Mouse (Mus musculus): ENCODE results near the gene Ssxb9.
"Not testable (repeated sequence)": the region's sequence is repeated elsewhere in the genome, so short reads cannot be mapped to it uniquely, and the experiment has no call there.

The Ssxb9 gene

DNA sequence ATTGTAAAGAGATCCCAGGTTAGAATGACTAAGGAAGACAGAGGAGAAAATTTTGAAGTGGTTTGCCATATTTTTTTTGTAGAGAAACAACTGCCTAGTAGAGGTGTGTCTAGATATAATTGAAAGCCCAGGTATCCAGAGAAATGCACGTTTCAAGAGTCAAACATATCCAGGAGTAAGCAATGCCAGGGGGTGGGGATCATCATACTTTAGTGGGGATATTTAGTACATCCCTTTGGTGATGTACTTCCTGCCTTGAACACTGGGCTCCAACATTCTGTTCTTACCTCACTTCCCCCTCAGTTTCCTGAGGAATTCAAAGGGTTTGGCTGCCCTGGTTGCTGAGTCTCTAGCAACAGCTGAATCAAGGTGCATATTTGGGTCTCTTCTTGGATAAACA, at the start of gene Ssxb9:
Gene Ssxb9 (plus strand): TSS at position 301 of the 400 bp plus-strand sequence.
- not testable (repeated sequence) for DNase-seq

DNA sequence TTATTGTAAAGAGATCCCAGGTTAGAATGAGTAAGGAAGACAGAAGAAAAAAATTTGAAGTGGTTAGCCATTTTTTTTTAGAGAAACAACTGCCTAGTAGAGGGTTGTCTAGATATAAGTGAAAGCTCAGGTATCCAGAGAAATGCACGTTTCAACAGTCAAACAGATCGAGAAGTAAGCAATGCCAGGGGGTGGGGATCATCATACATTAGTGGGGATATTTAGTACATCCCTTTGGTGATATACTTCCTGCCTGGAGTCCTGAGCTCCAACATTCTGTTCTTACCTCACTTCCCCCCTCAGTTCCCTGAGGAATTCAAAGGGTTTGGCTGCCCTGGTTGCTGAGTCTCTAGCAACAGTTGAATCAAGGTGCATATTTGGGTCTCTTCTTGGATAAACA, 39.7 kb upstream of the Ssxb9 start, which contains the start of gene Ssxb10:
Gene Ssxb10 (plus strand): TSS at position 301 of the 400 bp plus-strand sequence.
- DNase-seq, result no peak

DNA sequence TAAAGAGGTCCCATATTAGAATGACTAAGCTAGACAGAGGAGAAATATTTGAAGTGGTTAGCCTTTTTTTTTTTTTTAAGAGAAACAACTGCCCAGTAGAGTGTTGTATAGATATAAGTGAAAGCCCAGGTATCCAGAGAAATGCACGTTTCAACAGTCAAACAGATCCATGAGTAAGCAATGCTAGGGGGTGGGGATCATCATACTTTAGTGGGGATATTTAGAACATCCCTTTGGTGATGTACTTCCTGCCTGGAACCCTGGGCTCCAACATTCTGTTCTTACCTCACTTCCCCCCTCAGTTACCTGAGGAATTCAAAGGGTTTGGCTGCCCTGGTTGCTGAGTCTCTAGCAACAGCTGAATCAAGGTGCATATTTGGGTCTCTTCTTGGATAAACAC, 46.2 kb downstream of the Ssxb9 start, which contains the start of gene Ssxb1:
Gene Ssxb1 (plus strand): TSS at position 301 of the 400 bp plus-strand sequence.
- not testable (repeated sequence) for DNase-seq

Data from cerebellum, postnatal 25 days (tissue).